Mouse (Mus musculus): ENCODE measurements around the gene Slc30a1. TPM values are rescaled to one million over a fixed set of nuclear protein-coding genes. Genes with fewer than 3 reads are reported as not detected.

Slc30a1 gene
- polyA plus RNA-seq, 1 experiment from 2014 or later: 3.7 TPM

DNA sequence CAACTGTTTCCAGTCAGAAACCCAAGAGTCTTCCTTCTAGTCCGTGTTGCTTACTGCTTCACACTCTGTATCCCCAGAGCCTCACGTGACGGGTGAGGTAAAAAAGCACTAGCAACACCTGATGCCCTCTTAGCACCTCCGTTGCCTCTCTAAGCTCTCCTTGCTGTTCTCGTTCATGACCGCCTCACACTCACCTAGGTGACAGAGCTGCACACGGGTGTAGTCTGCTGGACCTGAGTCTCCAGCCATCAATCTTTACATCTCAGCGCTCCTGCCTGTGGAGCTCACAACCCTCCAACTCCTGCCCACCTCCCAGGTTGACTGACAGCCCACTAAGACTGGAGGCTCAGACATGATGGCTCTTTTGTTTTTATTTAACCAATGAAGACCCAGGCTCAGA is 41.2 kb downstream of the Slc30a1 start:
- Histone ChIP-seq H3K4me3 (replicated peaks; ENCODE audit: low read length) (no peak overlapping the region), H3K4me1 (replicated peaks; ENCODE audit: control insufficient read depth, insufficient read depth, low read length) (no peaks in the 10 kb centered on the region), H3K9ac (no peak overlapping the region), H3K4me2 (replicated peaks) (no peak overlapping the region), H3K27ac (no peak overlapping the region), H3K27me3 (ENCODE audit: control insufficient read depth, insufficient read depth, low read length) (no peaks in the 10 kb centered on the region), H3K9me3 (ENCODE audit: control insufficient read depth, low read length) (no peaks in the 10 kb centered on the region), H3K36me3 (replicated peaks; ENCODE audit: control insufficient read depth, insufficient read depth) (no peaks in the 10 kb centered on the region)
- ATAC-seq (ENCODE audit: low FRiP score): no peak
- no peak for DNase-seq (ENCODE audit: low spot score)
- whole genome bisulfite sequencing: 73% methylated on average over 8 of the region's 8 CpGs

DNA sequence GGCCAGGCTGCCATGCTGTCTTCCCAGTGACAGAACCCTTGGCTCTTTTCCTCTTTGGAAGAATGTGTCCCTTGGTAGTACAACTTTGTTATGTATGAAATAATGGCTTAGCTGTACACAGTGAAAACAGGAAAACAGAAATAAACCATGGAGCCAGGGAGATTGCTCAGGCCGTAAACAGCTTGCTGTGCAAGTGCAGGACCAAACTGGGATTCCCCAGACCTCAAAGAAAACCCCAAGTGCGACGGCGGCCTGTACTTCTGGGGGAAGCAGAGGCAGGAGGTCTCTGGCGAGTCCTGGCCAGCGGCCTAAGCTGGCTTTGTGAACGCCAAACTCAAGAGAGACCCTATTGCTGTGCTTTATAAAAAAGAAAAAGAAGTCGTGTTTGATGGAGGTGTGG is 42.0 kb downstream of the Slc30a1 start:
- Histone ChIP-seq H3K27me3 (ENCODE audit: control insufficient read depth, insufficient read depth, low read length) (no peaks in the 10 kb centered on the region), H3K4me2 (replicated peaks) (no peak overlapping the region), H3K27ac (no peak overlapping the region), H3K36me3 (replicated peaks; ENCODE audit: control insufficient read depth, insufficient read depth) (no peaks in the 10 kb centered on the region), H3K4me3 (replicated peaks; ENCODE audit: low read length) (no peak overlapping the region), H3K9ac (no peak overlapping the region), H3K4me1 (replicated peaks; ENCODE audit: control insufficient read depth, insufficient read depth, low read length) (no peaks in the 10 kb centered on the region), H3K9me3 (ENCODE audit: control insufficient read depth, low read length) (no peaks in the 10 kb centered on the region)
- WGBS: 77% methylated on average over 8 of the region's 8 CpGs
- DNase-seq (ENCODE audit: low spot score) (no peak), ATAC-seq (ENCODE audit: low FRiP score) (no peak)

DNA sequence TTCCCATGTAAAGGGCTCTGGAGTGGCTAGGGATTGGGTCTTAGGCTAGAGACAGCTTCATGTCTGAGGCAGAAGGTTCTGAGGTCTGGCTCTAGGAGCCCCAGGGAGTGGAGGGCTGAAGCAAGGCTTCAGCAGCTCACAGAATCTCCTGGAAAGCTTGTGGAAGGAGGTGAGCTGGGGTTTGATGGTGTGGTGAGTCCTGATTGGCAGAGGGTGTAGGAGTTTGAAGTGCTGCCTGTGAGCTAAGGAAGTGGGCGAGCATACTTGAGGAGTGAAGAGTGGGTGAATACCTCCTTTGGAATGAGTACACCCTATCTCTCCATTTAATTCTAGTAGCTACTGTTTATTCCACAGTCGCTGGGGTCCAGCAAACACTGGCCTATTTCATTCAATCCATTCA is 44.0 kb downstream of the Slc30a1 start:
- H3K4me1 ChIP-seq (replicated peaks; ENCODE audit: control insufficient read depth, insufficient read depth, low read length): no peaks in the 10 kb centered on the region
- H3K4me3 ChIP-seq (replicated peaks; ENCODE audit: low read length): no peak overlapping the region
- no peak overlapping the region for H3K27ac ChIP-seq
- ATAC-seq (ENCODE audit: low FRiP score) (no peak), DNase-seq (ENCODE audit: low spot score) (no peak)
- no peaks in the 10 kb centered on the region for H3K27me3 ChIP-seq (ENCODE audit: control insufficient read depth, insufficient read depth, low read length)
- H3K9me3 ChIP-seq (ENCODE audit: control insufficient read depth, low read length): no peaks in the 10 kb centered on the region
- H3K36me3 ChIP-seq (replicated peaks; ENCODE audit: control insufficient read depth, insufficient read depth): no peaks in the 10 kb centered on the region
- 76% methylated on average over 2 of the region's 2 CpGs for WGBS
- no peak overlapping the region for H3K9ac ChIP-seq
- H3K4me2 ChIP-seq (replicated peaks): no peak overlapping the region

DNA sequence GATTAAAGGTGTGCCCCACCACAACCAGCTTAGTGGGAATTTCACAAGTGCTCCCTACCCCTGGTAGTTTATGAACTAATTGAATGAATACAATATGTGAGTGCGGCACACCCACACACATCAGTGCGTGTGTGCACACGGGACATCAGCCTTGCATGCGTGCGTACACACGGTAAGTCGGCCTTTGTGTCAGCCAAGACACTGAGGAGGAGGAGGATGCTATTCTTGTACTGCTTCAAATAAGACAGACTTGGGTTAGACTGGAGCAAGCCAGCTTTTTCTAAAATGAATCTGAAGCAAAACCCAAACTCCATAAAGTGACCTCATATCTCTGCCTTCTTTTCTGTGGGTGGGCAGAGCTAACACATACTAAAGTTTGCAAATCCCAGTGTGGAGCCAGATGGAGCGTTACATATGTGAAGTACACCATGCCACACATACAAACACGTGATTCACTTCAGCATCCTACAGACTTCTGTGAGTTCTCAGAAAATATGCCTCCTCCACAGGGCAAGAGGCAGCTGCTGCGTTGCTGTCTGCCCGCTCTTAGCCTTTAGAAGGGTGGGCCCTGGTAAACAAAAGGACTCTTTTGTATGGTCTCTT is 46.3 kb downstream of the Slc30a1 start:
- H3K36me3 ChIP-seq (replicated peaks; ENCODE audit: control insufficient read depth, insufficient read depth): no peaks in the 10 kb centered on the region
- H3K9ac ChIP-seq: no peak overlapping the region
- no peaks in the 10 kb centered on the region for H3K4me1 ChIP-seq (replicated peaks; ENCODE audit: control insufficient read depth, insufficient read depth, low read length)
- no peaks in the 10 kb centered on the region for H3K9me3 ChIP-seq (ENCODE audit: control insufficient read depth, low read length)
- ATAC-seq (ENCODE audit: low FRiP score): no peak
- H3K4me3 ChIP-seq (replicated peaks; ENCODE audit: low read length): no peak overlapping the region
- no peak overlapping the region for H3K27ac ChIP-seq
- 86% methylated on average over 11 of the region's 11 CpGs for WGBS
- DNase-seq (ENCODE audit: low spot score): no peak
- H3K4me2 ChIP-seq (replicated peaks): no peak overlapping the region
- H3K27me3 ChIP-seq (ENCODE audit: control insufficient read depth, insufficient read depth, low read length): no peaks in the 10 kb centered on the region

DNA sequence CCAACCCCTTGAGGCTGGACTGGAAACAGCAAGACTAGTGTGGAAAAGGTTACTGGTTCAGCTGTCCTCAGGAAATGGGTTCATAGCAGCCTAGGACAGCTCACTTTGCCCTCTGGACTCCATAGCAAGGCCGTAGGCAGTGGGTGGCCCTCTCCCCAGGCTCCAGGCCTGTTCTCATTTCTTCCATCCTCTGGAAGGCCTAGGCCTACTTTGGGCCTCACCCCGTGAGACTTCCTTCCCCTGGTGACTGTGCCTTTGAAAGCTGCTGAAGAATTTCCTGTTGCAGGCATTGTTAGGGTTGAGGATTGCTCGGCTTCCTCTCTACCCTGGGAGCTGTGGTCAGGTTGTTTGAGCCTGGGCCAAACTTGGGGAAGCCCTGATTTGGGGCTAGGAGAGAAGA is 48.5 kb downstream of the Slc30a1 start:
- H3K4me2 ChIP-seq (replicated peaks): no peak overlapping the region
- H3K27me3 ChIP-seq (ENCODE audit: control insufficient read depth, insufficient read depth, low read length): no peaks in the 10 kb centered on the region
- no peaks in the 10 kb centered on the region for H3K36me3 ChIP-seq (replicated peaks; ENCODE audit: control insufficient read depth, insufficient read depth)
- no peak for ATAC-seq (ENCODE audit: low FRiP score)
- 69% methylated on average over 3 of the region's 3 CpGs for WGBS
- H3K4me1 ChIP-seq (replicated peaks; ENCODE audit: control insufficient read depth, insufficient read depth, low read length): no peaks in the 10 kb centered on the region
- no peak overlapping the region for H3K27ac ChIP-seq
- no peaks in the 10 kb centered on the region for H3K9me3 ChIP-seq (ENCODE audit: control insufficient read depth, low read length)
- no peak overlapping the region for H3K9ac ChIP-seq
- no peak for DNase-seq (ENCODE audit: low spot score)
- no peak overlapping the region for H3K4me3 ChIP-seq (replicated peaks; ENCODE audit: low read length)

DNA sequence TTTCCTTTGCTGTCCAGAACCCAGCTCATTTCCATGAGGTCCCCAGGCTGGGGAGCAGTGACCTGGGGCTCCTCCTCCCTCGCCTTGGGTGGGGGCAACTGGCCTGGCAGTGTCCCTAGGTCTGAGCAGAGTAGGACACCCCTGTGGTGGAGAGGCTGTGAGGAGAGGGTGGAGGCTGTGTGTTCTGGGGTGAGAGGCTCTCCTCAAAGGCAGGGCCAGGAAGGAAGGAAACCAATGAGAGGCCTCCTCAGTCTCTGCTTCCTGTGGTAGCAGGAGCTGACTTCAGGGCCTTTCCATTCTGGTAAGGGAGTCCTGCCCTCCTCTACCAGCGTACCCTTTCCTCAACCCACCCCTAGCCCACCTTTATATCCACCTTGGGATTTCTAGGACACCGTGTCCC is 49.7 kb downstream of the Slc30a1 start:
- no peaks in the 10 kb centered on the region for H3K36me3 ChIP-seq (replicated peaks; ENCODE audit: control insufficient read depth, insufficient read depth)
- DNase-seq (ENCODE audit: low spot score): no peak
- no peak overlapping the region for H3K4me2 ChIP-seq (replicated peaks)
- H3K9ac ChIP-seq: no peak overlapping the region
- no peaks in the 10 kb centered on the region for H3K4me1 ChIP-seq (replicated peaks; ENCODE audit: control insufficient read depth, insufficient read depth, low read length)
- no peaks in the 10 kb centered on the region for H3K9me3 ChIP-seq (ENCODE audit: control insufficient read depth, low read length)
- H3K4me3 ChIP-seq (replicated peaks; ENCODE audit: low read length): no peak overlapping the region
- no peak; the same call in 1 of the 2 replicates for ATAC-seq (ENCODE audit: low FRiP score)
- 63% methylated on average over 3 of the region's 3 CpGs for WGBS
- no peaks in the 10 kb centered on the region for H3K27me3 ChIP-seq (ENCODE audit: control insufficient read depth, insufficient read depth, low read length)
- H3K27ac ChIP-seq: no peak overlapping the region; the same call in 1 of the 2 replicates

DNA sequence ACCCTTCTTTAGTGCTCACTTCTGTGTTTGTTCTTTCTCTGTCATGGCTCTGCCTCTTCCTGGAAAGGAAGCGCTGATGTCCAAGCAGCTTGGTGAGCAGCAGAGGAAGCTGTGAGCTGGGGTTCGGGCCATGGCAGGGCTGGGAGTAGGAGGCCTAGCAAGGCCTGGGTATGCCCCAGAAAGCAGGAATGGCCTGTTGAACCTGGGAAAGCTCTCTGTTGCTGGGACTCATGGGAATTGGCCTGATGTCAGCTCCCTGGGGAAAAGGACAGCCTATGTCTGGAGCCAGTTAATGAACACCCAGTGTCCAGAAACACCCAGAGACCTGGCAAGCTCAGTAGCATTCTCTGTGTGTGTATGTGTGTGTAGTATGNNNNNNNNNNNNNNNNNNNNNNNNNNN is 50.3 kb downstream of the Slc30a1 start:
- Histone ChIP-seq H3K9ac (no peak overlapping the region), H3K4me3 (replicated peaks; ENCODE audit: low read length) (no peak overlapping the region), H3K36me3 (replicated peaks; ENCODE audit: control insufficient read depth, insufficient read depth) (no peaks in the 10 kb centered on the region), H3K27me3 (ENCODE audit: control insufficient read depth, insufficient read depth, low read length) (no peaks in the 10 kb centered on the region), H3K4me2 (replicated peaks) (no peak overlapping the region), H3K27ac (no peak overlapping the region; the same call in 1 of the 2 replicates), H3K9me3 (ENCODE audit: control insufficient read depth, low read length) (no peaks in the 10 kb centered on the region), H3K4me1 (replicated peaks; ENCODE audit: control insufficient read depth, insufficient read depth, low read length) (no peaks in the 10 kb centered on the region)
- ATAC-seq (ENCODE audit: low FRiP score) (no peak), DNase-seq (ENCODE audit: low spot score) (no peak)
- whole genome bisulfite sequencing: 92% methylated on average over 2 of the region's 2 CpGs

DNA sequence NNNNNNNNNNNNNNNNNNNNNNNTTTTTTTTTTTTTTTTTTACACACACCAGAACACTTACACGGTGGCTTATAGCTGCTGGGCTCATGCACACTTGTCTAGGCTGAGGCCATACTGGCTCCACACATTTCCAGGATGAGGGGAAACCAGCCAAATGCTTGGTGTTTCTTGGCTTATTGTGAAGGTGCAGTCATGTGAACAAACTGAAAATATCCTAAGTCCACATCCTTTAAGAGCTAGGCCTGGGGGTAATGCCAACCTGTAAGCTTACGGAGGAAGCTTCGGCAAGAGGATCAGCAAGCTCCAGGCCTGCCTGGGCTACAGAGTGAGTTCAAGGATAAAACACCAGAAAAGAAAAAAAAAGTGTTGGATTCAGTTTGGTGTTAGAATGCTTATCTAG is 50.8 kb downstream of the Slc30a1 start:
- Histone ChIP-seq H3K9me3 (ENCODE audit: control insufficient read depth, low read length) (no peaks in the 10 kb centered on the region), H3K27ac (no peak overlapping the region), H3K9ac (no peak overlapping the region), H3K4me1 (replicated peaks; ENCODE audit: control insufficient read depth, insufficient read depth, low read length) (no peaks in the 10 kb centered on the region), H3K36me3 (replicated peaks; ENCODE audit: control insufficient read depth, insufficient read depth) (no peaks in the 10 kb centered on the region), H3K4me3 (replicated peaks; ENCODE audit: low read length) (no peak overlapping the region), H3K27me3 (ENCODE audit: control insufficient read depth, insufficient read depth, low read length) (no peaks in the 10 kb centered on the region), H3K4me2 (replicated peaks) (no peak overlapping the region)
- ATAC-seq (ENCODE audit: low FRiP score): no peak
- WGBS: 81% methylated on average over 3 of the region's 3 CpGs
- no peak for DNase-seq (ENCODE audit: low spot score)

DNA sequence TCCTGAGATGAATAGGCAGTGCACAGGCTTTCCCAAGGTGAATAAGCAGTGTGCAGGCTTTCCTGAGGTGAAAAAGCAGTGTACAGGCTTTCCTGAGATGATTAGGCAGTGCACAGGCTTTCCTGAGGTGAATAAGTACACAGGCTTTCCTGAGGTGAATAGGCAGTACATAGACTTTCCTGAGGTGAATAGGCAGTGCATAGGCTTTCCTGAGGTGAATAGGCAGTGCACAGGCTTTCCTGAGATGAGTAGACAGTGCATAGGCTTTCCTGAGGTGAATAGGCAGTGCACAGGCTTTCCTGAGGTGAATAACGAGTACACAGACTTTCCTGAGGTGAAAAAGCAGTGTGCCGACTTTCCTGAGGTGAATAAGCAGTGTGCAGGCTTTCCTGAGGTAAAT is 54.4 kb downstream of the Slc30a1 start:
- Histone ChIP-seq H3K4me2 (replicated peaks) (no peak overlapping the region), H3K36me3 (replicated peaks; ENCODE audit: control insufficient read depth, insufficient read depth) (no peaks in the 10 kb centered on the region), H3K9ac (no peak overlapping the region), H3K4me3 (replicated peaks; ENCODE audit: low read length) (no peak overlapping the region), H3K27me3 (ENCODE audit: control insufficient read depth, insufficient read depth, low read length) (no peaks in the 10 kb centered on the region), H3K27ac (no peak overlapping the region), H3K9me3 (ENCODE audit: control insufficient read depth, low read length) (no peaks in the 10 kb centered on the region), H3K4me1 (replicated peaks; ENCODE audit: control insufficient read depth, insufficient read depth, low read length) (no peaks in the 10 kb centered on the region)
- ATAC-seq (ENCODE audit: low FRiP score): no peak
- 63% methylated on average over 2 of the region's 2 CpGs for WGBS
- DNase-seq (ENCODE audit: low spot score): no peak
